ENCODE assay signal across 24 mouse cellular contexts in the genomic region with DNA sequence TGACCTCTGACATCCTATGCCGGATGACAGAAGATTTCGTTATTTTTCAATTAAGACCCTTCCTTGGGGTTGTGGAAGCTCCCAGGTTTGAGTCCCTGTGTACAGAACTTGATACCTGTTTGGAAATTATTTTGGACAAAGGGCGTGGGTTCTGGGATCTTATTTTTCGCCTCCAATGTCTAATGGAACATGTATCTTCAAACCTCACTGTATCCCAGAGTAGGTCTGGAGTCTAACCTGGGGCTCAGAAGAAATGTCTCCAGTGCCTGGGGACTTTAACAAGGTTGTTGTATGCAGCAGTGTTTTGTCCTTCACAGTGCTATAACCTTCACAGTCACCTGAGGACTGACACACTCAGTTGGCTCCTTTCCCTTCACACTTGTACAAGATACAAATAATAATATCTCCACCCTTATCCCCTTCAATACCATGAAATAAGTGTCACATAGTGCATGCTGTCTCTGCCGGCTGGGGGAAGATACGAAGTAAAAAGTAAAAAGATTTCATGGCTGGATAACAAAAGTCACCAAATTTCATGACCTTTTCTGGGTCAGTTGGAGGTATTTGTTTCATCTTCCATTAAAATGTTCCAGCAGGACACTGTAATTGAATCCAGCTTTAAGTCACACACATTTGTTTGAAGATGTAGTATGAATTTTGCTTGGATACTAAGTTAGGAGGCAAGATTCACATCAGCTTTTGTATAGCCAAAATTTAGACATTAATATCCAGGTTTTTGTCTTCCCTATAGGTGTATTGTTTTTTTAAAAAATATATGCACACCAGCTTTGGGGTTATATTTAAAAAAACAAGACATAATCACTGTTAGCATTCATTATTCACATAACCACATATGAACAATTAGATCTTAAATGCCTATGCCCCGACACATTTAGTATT. TPM values are rescaled to one million over a fixed set of nuclear protein-coding genes. Genes with fewer than 3 reads are reported as not detected.
DNase-seq lines count a peak whose midpoint lies in the region; ATAC-seq lines count a peak whose summit lies in the region.
"Had no signal": no experiment of that assay in that cellular context is flagged by ENCODE, and none has a peak within 500 bp of the region (broad histone marks: within the 10 kb centered on the region; RNA-seq: fewer than 3 reads in every experiment).

No protein-coding gene starts in this region.

- WGBS in kidney, embryonic 15.5 days = 64% methylated on average over 7 of the region's 7 CpGs
- WGBS in neural tube, embryonic 15.5 days = 49% methylated on average over 7 of the region's 7 CpGs

- DNase-seq in embryo, embryonic 9.5 days (ENCODE audit: extremely low spot score) = peak; percentile 51
- no peak for DNase-seq in embryo, embryonic 10 days (ENCODE audit: low spot score)
- no peak for DNase-seq in kidney, postnatal 4 days
- DNase-seq in neural tube, embryonic 10.5 days (ENCODE audit: extremely low spot score, low spot score) = peak; percentile 43
- no peak for DNase-seq in adipocyte (ENCODE audit: low spot score)
- DNase-seq: cerebellum, adult 18-20 months; cerebellum, postnatal 14 days; forebrain, postnatal 0 days; gastrocnemius, postnatal 14 days; heart, adult 11 months; heart, postnatal 10 days; liver; lung, postnatal 36 days had no signal

- no peak overlapping the region for H3K9ac ChIP-seq in kidney, embryonic 15.5 days
- H3K9ac ChIP-seq in neural tube, embryonic 15.5 days (replicated peaks) = no peak overlapping the region
- H3K9ac ChIP-seq: forebrain, postnatal 0 days; heart, embryonic 12.5 days; liver, embryonic 15.5 days; lung, embryonic 15.5 days had no signal

- H3K27ac ChIP-seq in kidney, embryonic 15.5 days = peak overlapping the region; percentile 89; the same call in 1 of the 2 replicates
- no peak overlapping the region; the same call in 1 of the 2 replicates for H3K27ac ChIP-seq in neural tube, embryonic 15.5 days (replicated peaks)
- H3K27ac ChIP-seq: hindbrain, embryonic 10.5 days; left cerebral cortex, adult 2 months; liver, embryonic 15.5 days; lung, embryonic 15.5 days had no signal

- ATAC-seq in kidney, embryonic 15.5 days (replicated peaks; ENCODE audit: low FRiP score) = no peak
- no peak for ATAC-seq in neural tube, embryonic 15.5 days (ENCODE audit: low FRiP score)
- ATAC-seq: forebrain, postnatal 0 days; Patski had no signal

- no peaks in the 10 kb centered on the region for H3K9me3 ChIP-seq in kidney, embryonic 15.5 days (replicated peaks)
- H3K9me3 ChIP-seq in neural tube, embryonic 15.5 days (replicated peaks) = no peaks in the 10 kb centered on the region
- H3K9me3 ChIP-seq: heart, embryonic 12.5 days; hindbrain, embryonic 10.5 days; liver, embryonic 15.5 days; lung, embryonic 15.5 days; megakaryocyte, embryonic 14.5 days had no signal

- H3K27me3 ChIP-seq in kidney, embryonic 15.5 days = peaks cover 16% of the 10 kb centered on the region; the same call in 1 of the 2 replicates
- peaks cover 8% of the 10 kb centered on the region; the same call in 1 of the 2 replicates for H3K27me3 ChIP-seq in neural tube, embryonic 15.5 days (replicated peaks)
- H3K27me3 ChIP-seq: Patski had no signal

- H3K4me2 ChIP-seq in kidney, embryonic 15.5 days = no peak overlapping the region
- H3K4me2 ChIP-seq in neural tube, embryonic 15.5 days = no peak overlapping the region
- H3K4me2 ChIP-seq: heart, embryonic 12.5 days; liver, embryonic 15.5 days; lung, embryonic 15.5 days had no signal

- H3K4me3 ChIP-seq in kidney, embryonic 15.5 days (replicated peaks) = no peak overlapping the region
- H3K4me3 ChIP-seq in neural tube, embryonic 15.5 days (replicated peaks) = no peak overlapping the region
- H3K4me3 ChIP-seq: heart, embryonic 12.5 days; hindbrain, embryonic 10.5 days; left cerebral cortex, adult 2 months; liver, embryonic 15.5 days; lung, embryonic 15.5 days; megakaryocyte, embryonic 14.5 days had no signal

- peaks cover 31% of the 10 kb centered on the region for H3K36me3 ChIP-seq in kidney, embryonic 15.5 days
- no peaks in the 10 kb centered on the region for H3K36me3 ChIP-seq in neural tube, embryonic 15.5 days
- H3K36me3 ChIP-seq: heart, embryonic 12.5 days; hindbrain, embryonic 10.5 days; liver, embryonic 15.5 days; lung, embryonic 15.5 days had no signal

- H3K4me1 ChIP-seq in kidney, embryonic 15.5 days = peaks cover 89% of the 10 kb centered on the region
- H3K4me1 ChIP-seq in neural tube, embryonic 15.5 days = peaks cover 76% of the 10 kb centered on the region
- H3K4me1 ChIP-seq: liver, embryonic 15.5 days had no signal

RNA-seq across cellular contexts. Expression of a gene that starts 4.0 kb away (rescaled TPM):
- polyA plus RNA-seq in kidney, embryonic 15.5 days (2015; fragmentation: Nextera tagmentation; extraction: Ambion mirVana) = 22.3 and 27.2 TPM in 2 replicates
- 55.7 and 57.5 TPM in 2 replicates for polyA plus RNA-seq in neural tube, embryonic 15.5 days (2015; fragmentation: Nextera tagmentation; extraction: Ambion mirVana)
- polyA plus RNA-seq: forebrain, postnatal 0 days; hindbrain, embryonic 10.5 days; liver, embryonic 15.5 days; midbrain, postnatal 0 days had no signal

RNA-seq across cellular contexts. Expression of a gene that starts 14.4 kb away (rescaled TPM):
- polyA plus RNA-seq in kidney, embryonic 15.5 days (2015; fragmentation: Nextera tagmentation; extraction: Ambion mirVana) = 8.9 and 9.8 TPM in 2 replicates
- 63.1 and 71.8 TPM in 2 replicates for polyA plus RNA-seq in neural tube, embryonic 15.5 days (2015; fragmentation: Nextera tagmentation; extraction: Ambion mirVana)
- polyA plus RNA-seq: forebrain, postnatal 0 days; heart, embryonic 12.5 days; liver, embryonic 15.5 days; midbrain, postnatal 0 days had no signal

RNA-seq across cellular contexts. Expression of a gene that starts 19.2 kb away (rescaled TPM):
- 58.5 and 62.7 TPM in 2 replicates for polyA plus RNA-seq in kidney, embryonic 15.5 days (2015; fragmentation: Nextera tagmentation; extraction: Ambion mirVana)
- 101 and 115 TPM in 2 replicates for polyA plus RNA-seq in neural tube, embryonic 15.5 days (2015; fragmentation: Nextera tagmentation; extraction: Ambion mirVana)
- polyA plus RNA-seq: forebrain, postnatal 0 days; hindbrain, embryonic 10.5 days; midbrain, postnatal 0 days; testis, adult 2 months had no signal

RNA-seq across cellular contexts. Expression of a gene that starts 25.0 kb away (rescaled TPM):
- polyA plus RNA-seq in kidney, embryonic 15.5 days (2015; fragmentation: Nextera tagmentation; extraction: Ambion mirVana) = 47.1 and 49.1 TPM in 2 replicates
- polyA plus RNA-seq in neural tube, embryonic 15.5 days (2015; fragmentation: Nextera tagmentation; extraction: Ambion mirVana) = 109 and 135 TPM in 2 replicates
- polyA plus RNA-seq: forebrain, postnatal 0 days; heart, embryonic 12.5 days; midbrain, postnatal 0 days had no signal

RNA-seq across cellular contexts. Expression of a gene that starts 35.9 kb away (rescaled TPM):
- polyA plus RNA-seq in kidney, embryonic 15.5 days (2015; fragmentation: Nextera tagmentation; extraction: Ambion mirVana) = 18.8 and 20.2 TPM in 2 replicates
- polyA plus RNA-seq in neural tube, embryonic 15.5 days (2015; fragmentation: Nextera tagmentation; extraction: Ambion mirVana) = 39.5 and 106 TPM in 2 replicates
- polyA plus RNA-seq: forebrain, postnatal 0 days; midbrain, postnatal 0 days had no signal

Comparison
In these comparisons a context has a peak if more than half of its experiments do, and no peak if none do; other contexts are left out.
1. DNase-seq: peak in embryo, embryonic 9.5 days (single experiment) and neural tube, embryonic 10.5 days (single experiment); none in embryo, embryonic 10 days (single experiment), kidney, postnatal 4 days (0 of 2) and adipocyte (single experiment).